Mouse (Mus musculus) heart, adult 2 months (tissue): ENCODE data around the gene Ell. TPM values are rescaled to one million over a fixed set of nuclear protein-coding genes. Genes with fewer than 3 reads are reported as not detected.

Source experiments
- DNase-seq, 2 experiments: peaks; one replicate each; pipeline ENCODE4 v3.0.0; 2021
- H3K27ac ChIP-seq: fragments of 200-600 bp; 2 replicates; pipeline ENCODE4 v1.8.1; 2022
- H3K27me3 ChIP-seq: fragments of 200-500 bp; 2 replicates; pipeline ENCODE4 v1.6.1; 2012; ENCODE audit warnings: mild to moderate bottlenecking, low read length, inconsistent platforms, mixed read lengths; ENCODE audit not compliant: control insufficient read depth, insufficient read depth
- H3K36me3 ChIP-seq: fragments of 200-500 bp; 2 replicates; pipeline ENCODE4 v1.6.1; 2012; ENCODE audit warnings: low read length, inconsistent platforms; ENCODE audit not compliant: control insufficient read depth, insufficient read depth
- H3K4me1 ChIP-seq: fragments of 200-500 bp; 2 replicates; pipeline ENCODE4 v1.6.1; 2011; ENCODE audit warnings: low read length; ENCODE audit not compliant: control insufficient read depth, insufficient read depth
- H3K4me3 ChIP-seq: fragments of 200-600 bp; 2 replicates; pipeline ENCODE4 v1.8.1; 2022
- H3K79me2 ChIP-seq: fragments of 200-500 bp; replicated peaks from 2 replicates; pipeline ENCODE4 v1.6.1; 2012; ENCODE audit warnings: mild to moderate bottlenecking, inconsistent platforms, low read length, moderate library complexity, mixed read lengths; ENCODE audit not compliant: control insufficient read depth, insufficient read depth
- H3K9ac ChIP-seq: fragments of 200-500 bp; 2 replicates; pipeline ENCODE4 v1.6.1; 2012; ENCODE audit warnings: low read depth, mild to moderate bottlenecking, control low read depth, inconsistent platforms, low read length, mixed read lengths
- CTCF ChIP-seq: fragments of 200-600 bp; IDR thresholded peaks from 2 replicates; pipeline ENCODE4 v1.8.1; 2022; ENCODE audit warnings: antibody characterized with exemption, mild to moderate bottlenecking, moderate library complexity
- EP300 ChIP-seq: fragments of 200-500 bp; IDR thresholded peaks from 2 replicates; pipeline ENCODE4 v1.6.1; 2011; ENCODE audit warnings: low read depth, low read length, control low read depth; ENCODE audit not compliant: insufficient read depth
- POLR2A ChIP-seq: fragments of 200-500 bp; IDR thresholded peaks from 2 replicates; pipeline ENCODE4 v1.6.1; 2011; ENCODE audit warnings: mild to moderate bottlenecking, low read depth, low read length, control low read depth; ENCODE audit not compliant: insufficient read depth
- WGBS: fragments of 180-500 bp; shearing (Covaris S2); methylation state at CpG from one replicate; pipeline ENCODE4 v1.1.7; 2018; 5-methylcytosine and 5-hydroxymethylcytosine counted together
- intact Hi-C: fragments of 180-260 bp; cut with DNase I; formaldehyde crosslinking; loops from one replicate; pipeline ENCODE4 v1.15.1; 2025
- long read RNA-seq: library from polyadenylated mRNA; stranded (forward); transcript quantifications from one replicate; pipeline ENCODE4 v2.0.0, GENCODE M21; 2021
- polyA plus RNA-seq: library from polyadenylated mRNA; depleted of rRNA; stranded (reverse); fragments of >200 nt; gene quantifications from 2 replicates; pipeline ENCODE4 v1.2.3, GENCODE M21; 2012; rRNA removed
- total RNA-seq, 2 experiments: library from RNA; stranded (reverse); gene quantifications; 2 replicates each; pipeline ENCODE4 v1.2.3; 2021

Gene Ell
- total RNA-seq (10 to 100 TPM in 1 of 2 experiments, 1 to 10 TPM in 1; 9.6 to 12.0 TPM), polyA plus RNA-seq (12.7 and 13.8 TPM in 2 replicates)
- long read RNA-seq, transcript Ell-201 (12 exons, 3,072 nt) = major isoform, 15 of 22 reads
- long read RNA-seq, partial matches to known transcripts = 2 of 22 reads
- long read RNA-seq, other reads (novel, unspliced or antisense) = 5 of 22 reads

DNA sequence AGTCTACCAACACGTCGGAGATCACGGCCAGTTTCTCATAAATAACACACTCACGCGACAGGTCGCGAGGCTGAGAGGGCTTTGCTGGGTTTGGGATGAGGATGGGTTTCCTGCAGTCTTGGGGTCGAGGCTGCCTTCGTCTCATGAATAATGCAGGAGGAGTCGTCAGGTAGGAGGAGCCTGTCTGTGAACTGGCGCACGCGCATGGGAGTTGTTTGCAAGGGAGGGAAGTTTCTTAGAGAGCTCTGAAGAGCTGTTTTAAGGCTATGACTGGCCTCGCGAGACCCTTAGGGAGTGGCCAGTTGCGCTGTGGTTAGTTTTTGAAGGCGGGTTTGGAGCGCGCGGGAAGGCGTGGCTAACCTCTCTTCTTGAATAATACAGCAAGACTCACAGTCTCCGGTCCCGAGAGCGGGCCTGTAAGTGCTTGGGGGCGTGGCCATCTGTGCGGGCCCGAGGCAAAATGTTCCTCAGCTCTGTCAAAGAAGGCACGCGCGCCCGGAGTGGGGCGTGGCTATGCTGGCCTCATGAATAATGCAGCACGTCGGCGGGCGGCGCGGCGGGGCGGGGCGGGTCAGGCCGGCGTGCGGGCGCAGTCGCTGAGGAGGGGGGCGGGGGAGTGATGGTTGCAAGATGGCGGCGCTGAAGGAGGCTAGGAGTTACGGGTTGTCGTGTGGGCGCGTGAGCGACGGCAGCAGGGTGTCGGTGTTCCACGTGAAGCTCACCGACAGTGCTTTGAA, at the start of gene Ell:
Gene Ell, plus strand, starts transcription at position 381 of the 737 bp plus-strand sequence.
- Histone ChIP-seq H3K9ac (peak within 1 kb of the TSS; percentile 83), H3K36me3 (no peaks in the 10 kb centered on the region; the same call in 1 of the 2 replicates), H3K27me3 (no peaks in the 10 kb centered on the region), H3K4me1 (peaks cover 23% of the 10 kb centered on the region), H3K27ac (peak within 1 kb of the TSS; percentile 93), H3K79me2 (peaks cover 3% of the 10 kb centered on the region), H3K4me3 (peak within 1 kb of the TSS; percentile 85)
- WGBS = 1% methylated on average over 58 of the region's 58 CpGs
- TF ChIP-seq POLR2A (peak; percentile 84), CTCF (no peak), EP300 (peak; percentile 75; the same call in 1 of the 2 replicates)
- DNase-seq = peak; percentile 99
- intact Hi-C loops = no loop called here

DNA sequence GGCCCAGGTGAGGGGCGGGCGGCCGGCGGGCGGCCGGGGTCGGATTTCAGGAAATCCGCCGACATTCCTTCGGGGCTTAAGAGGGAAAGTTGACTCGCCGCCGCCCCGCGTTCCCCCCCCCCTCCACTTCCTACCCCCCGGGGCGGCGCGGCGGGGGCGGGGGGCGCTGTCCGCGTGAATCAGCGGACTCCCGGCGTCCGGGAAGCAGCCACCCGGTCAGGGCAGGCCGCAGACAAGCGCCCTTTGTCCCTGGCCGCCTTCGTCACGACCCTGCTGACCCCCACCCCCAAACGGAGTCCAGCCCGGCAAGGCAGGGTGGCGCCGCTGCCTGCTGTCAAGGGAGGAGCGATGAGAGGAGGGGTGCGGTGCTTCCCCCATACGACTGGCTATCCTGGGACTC, 49.7 kb upstream of the Ell start:
- H3K79me2 ChIP-seq = no peaks in the 10 kb centered on the region
- H3K4me1 ChIP-seq = peaks cover 6% of the 10 kb centered on the region
- H3K27me3 ChIP-seq = peaks cover 35% of the 10 kb centered on the region
- H3K9ac ChIP-seq = 0 out of 2 replicates have a peak overlapping the region, but pooled peaks have one; percentile 4
- no peaks in the 10 kb centered on the region for H3K36me3 ChIP-seq
- peak overlapping the region; percentile 39 for H3K4me3 ChIP-seq
- DNase-seq = no peak
- no peak for TF ChIP-seq EP300
- WGBS = 4% methylated on average over 37 of the region's 41 CpGs
- intact Hi-C loops = no loop called here
- no peak overlapping the region for H3K27ac ChIP-seq

DNA sequence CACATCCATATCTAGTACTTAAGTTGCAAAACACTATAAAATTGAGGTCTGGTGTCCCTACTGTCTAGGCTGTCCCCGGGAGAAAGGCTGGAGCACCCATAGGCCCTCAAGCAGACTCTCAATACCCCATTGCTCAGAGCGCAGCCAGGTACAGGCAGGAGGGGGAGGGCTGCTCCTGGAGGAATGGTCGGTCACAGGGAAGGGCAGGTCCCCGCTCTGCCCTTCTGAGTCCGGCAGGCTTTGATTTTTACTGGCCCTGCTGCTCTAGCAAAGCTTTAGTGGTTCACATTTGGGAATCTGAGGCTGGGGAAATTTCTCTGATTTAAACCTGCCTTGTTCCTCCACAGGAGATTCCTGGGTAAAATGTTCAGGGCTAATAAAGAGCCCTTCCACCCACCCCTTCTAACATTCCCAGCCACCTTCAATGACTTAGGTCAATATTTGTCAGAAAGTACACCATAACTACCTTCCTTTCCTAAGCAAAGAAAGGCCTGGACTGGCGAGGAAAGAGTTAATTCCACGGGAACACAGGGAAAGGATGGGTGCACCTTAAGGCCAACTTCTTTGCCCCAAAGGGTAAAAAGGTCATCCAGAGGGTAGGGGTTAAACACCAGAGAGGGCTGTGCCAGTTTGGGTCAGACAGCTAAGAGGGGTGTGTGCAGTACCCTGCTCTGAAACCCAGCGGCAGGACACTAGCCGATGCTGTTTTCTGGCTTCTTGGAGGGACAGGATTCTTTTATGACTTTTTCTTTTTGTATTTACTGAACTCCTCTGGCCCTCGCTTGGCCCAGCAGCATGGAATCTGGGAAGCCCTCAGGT, 49.0 kb upstream of the Ell start:
- no peak overlapping the region for H3K9ac ChIP-seq
- no peak overlapping the region for H3K27ac ChIP-seq
- peaks cover 6% of the 10 kb centered on the region for H3K4me1 ChIP-seq
- peaks cover 35% of the 10 kb centered on the region for H3K27me3 ChIP-seq
- no peaks in the 10 kb centered on the region for H3K36me3 ChIP-seq
- intact Hi-C loops = no loop called here
- TF ChIP-seq EP300 (no peak), CTCF (no peak), POLR2A (no peak)
- no peaks in the 10 kb centered on the region for H3K79me2 ChIP-seq
- DNase-seq = no peak
- no peak overlapping the region for H3K4me3 ChIP-seq
- 38% methylated on average over 10 of the region's 10 CpGs for WGBS

DNA sequence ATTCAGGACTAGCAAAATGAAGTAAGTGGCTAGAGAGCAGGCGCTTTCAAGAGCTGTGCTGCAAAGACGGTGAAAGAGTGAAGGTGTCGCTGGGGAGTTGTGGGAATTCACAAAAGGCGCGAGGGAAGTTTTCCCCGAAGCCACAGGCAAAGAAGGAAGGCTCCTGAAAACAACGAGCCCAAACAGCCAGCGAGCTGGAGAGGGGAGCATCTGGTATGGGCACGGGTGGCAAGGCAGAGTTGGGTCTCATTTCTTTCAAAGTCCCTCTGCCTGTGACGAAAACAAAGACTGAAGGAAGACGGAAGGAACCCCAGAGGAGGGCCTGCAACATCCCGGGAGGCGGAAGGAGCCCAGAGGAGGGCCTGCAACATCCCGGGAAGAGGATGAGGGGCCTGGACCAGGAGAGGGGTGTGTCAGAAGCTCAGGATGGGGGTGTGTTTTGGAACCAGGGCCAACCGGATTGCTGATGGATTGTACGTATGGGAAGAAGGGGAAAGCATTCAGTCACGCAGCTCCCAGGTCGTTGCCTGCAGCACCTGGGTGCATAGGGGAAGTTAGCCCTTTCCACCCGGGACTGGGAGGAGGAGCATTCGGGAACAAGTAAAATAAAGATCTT, 48.3 kb upstream of the Ell start:
- peaks cover 35% of the 10 kb centered on the region for H3K27me3 ChIP-seq
- H3K36me3 ChIP-seq = no peaks in the 10 kb centered on the region
- H3K4me3 ChIP-seq = no peak overlapping the region
- intact Hi-C loops = no loop called here
- no peak for DNase-seq
- 17% methylated on average over 20 of the region's 20 CpGs for WGBS
- H3K9ac ChIP-seq = no peak overlapping the region
- H3K4me1 ChIP-seq = peaks cover 6% of the 10 kb centered on the region
- no peak overlapping the region for H3K27ac ChIP-seq
- TF ChIP-seq CTCF (no peak), EP300 (no peak), POLR2A (no peak)
- H3K79me2 ChIP-seq = no peaks in the 10 kb centered on the region

DNA sequence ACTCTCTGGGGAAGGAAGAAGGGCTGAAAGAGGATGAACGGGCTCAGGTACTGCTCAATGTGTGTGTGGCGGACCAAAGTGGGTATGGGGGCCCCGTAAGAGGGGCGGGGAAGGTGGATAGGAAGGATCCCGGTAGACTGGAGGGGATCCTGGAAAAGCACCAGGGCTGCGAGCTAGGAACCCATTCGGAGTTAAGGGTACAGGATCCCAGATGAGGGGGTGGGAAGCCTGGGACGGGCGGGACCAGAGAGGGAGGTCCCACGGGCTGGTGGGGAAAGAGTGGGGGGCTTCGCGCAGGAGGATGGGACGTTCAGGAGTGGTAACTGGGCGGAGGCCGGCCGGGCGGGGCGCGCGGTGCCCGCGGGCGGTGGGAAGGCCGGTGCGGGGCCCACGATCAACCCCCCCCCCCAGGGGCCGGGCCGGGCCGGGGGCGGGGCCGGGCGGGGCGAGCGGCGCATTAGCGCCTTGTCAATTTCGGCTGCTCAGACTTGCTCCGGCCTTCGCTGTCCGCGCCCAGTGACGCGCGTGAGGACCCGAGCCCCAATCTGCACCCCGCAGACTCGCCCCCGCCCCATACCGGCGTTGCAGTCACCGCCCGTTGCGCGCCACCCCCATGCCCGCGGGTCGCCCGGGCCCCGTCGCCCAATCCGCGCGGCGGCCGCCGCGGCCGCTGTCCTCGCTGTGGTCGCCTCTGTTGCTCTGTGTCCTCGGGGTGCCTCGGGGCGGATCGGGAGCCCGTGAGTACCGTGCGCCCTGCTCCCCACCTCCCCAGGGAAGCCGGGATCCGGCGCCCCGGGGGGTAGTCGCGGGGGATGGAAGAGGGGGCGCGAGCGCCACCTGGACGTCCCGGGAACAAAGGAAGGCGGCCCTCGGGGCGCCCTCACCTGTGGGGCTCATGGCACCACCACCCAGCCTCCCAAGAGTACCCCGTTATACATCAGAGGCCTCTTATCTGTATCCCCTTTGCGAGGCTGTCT, 46.3 kb upstream of the Ell start, which contains the start of gene Crlf1:
Gene Crlf1, plus strand, starts transcription at position 495 of the 977 bp plus-strand sequence.
- Histone ChIP-seq H3K27me3 (peaks cover 29% of the 10 kb centered on the region), H3K27ac (no peak within 1 kb of the TSS), H3K79me2 (no peaks in the 10 kb centered on the region), H3K36me3 (no peaks in the 10 kb centered on the region), H3K9ac (peak within 1 kb of the TSS; percentile 43; the same call in 1 of the 2 replicates), H3K4me3 (peak within 1 kb of the TSS; percentile 40), H3K4me1 (peaks cover 5% of the 10 kb centered on the region)
- no peak for DNase-seq
- intact Hi-C loops = no loop called here
- no peak for TF ChIP-seq CTCF
- 1% methylated on average over 92 of the region's 93 CpGs for WGBS
